Mouse (Mus musculus) myocyte (in vitro differentiated cells): ENCODE measurements around the gene Ankrd6.

Experiments used
- CEBPB ChIP-seq: IDR thresholded peaks from 2 replicates; pipeline ENCODE4 v1.6.1; 2011; ENCODE audit warnings: mild to moderate bottlenecking, moderate library complexity; ENCODE audit not compliant: poor library complexity, insufficient read depth, severe bottlenecking
- MAX ChIP-seq: IDR thresholded peaks from one replicate; pipeline ENCODE4 v1.6.1; 2011; ENCODE audit warnings: low read depth, mild to moderate bottlenecking, control low read depth
- MYOD1 ChIP-seq, 3 experiments: IDR thresholded peaks; one replicate each; pipeline ENCODE4 v1.6.1; 2011; ENCODE audit warnings: control low read depth in 2 of 3, low read depth in 2 of 3, mild to moderate bottlenecking in 2 of 3, moderate library complexity in 1 of 3; ENCODE audit not compliant: insufficient read length in 2 of 3, control insufficient read depth in 1 of 3
- POLR2A ChIP-seq: IDR thresholded peaks from one replicate; pipeline ENCODE4 v1.6.1; 2011; ENCODE audit warnings: low read depth, mild to moderate bottlenecking, control low read depth, moderate library complexity; ENCODE audit not compliant: insufficient read length
- TCF12 ChIP-seq: IDR thresholded peaks from one replicate; pipeline ENCODE4 v1.6.1; 2011; ENCODE audit warnings: mild to moderate bottlenecking, control low read depth; ENCODE audit not compliant: poor library complexity, insufficient read depth, severe bottlenecking
- TCF3 ChIP-seq: IDR thresholded peaks from one replicate; pipeline ENCODE4 v1.6.1; 2011; ENCODE audit warnings: low read depth, control low read depth; ENCODE audit not compliant: insufficient read length
- USF1 ChIP-seq: IDR thresholded peaks from one replicate; pipeline ENCODE4 v1.6.1; 2011; ENCODE audit warnings: low read depth, mild to moderate bottlenecking, control low read depth, moderate library complexity

DNA sequence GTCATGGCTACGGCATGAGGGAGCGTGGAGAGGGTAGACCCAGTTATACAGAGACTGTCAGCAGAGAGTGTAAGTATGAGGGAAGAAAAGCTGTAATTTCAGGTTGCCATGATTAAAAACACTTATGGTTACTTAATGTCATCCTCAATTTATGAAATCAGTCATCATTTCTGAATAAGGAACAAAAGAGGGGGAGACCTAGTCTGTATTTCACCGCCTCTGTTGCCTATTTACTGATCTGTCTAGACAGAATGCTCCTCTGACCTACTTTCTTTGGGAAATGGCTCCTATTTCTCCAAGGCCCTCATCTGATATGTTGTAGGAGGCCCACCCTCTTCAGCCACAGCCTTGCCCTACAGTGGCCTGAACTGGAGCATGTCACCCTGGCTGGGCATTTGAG, 130.0 kb downstream of the Ankrd6 start:
- no peak for TF ChIP-seq POLR2A
- no peak for TF ChIP-seq MAX
- no peak for TF ChIP-seq MYOD1 (IDR thresholded peaks at IDR 0.05; ENCODE audit: control insufficient read depth in 1 of 3, insufficient read length in 2 of 3, low read depth in 2 of 3)
- TF ChIP-seq CEBPB: no peak
- no peak for TF ChIP-seq USF1
- TF ChIP-seq TCF3: no peak
- no peak for TF ChIP-seq TCF12
